Mouse (Mus musculus): ENCODE data around the gene Cdkn1c. TPM values are rescaled to one million over a fixed set of nuclear protein-coding genes. Genes with fewer than 3 reads are reported as not detected.

Gene Cdkn1c
- 23.4 and 24.2 TPM in 2 replicates for polyA plus RNA-seq (2011; ENCODE audit: insufficient read depth, insufficient read length, low read depth, missing spikeins)

DNA sequence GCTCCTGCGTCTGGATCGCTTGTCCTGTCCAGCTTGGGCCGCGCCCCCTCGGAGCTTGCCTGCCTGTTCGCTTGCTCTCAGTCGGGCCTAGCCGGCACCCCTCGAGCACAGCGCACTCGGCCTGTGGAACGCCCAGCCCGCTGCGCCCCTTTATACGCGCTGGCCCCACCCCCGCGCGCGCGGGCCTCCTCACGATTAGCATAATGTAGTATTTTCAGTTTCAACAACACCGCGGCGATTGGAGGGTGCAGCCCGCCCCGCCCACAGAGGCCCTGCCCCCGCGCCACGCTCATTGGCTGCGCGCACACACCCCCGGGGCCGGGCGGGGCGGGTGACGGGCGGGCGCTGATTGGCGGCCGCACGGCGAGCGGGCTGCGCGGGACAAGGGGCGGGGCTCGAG lies at the start of gene Cdkn1c:
TSS of gene Cdkn1c (minus strand) at position 177 of the 400 bp plus-strand sequence.
- Histone ChIP-seq H3K36me3 (ENCODE audit: control insufficient read depth, insufficient read depth, low read length, poor library complexity, severe bottlenecking) (no peaks in the 10 kb centered on the region), H3K27ac (ENCODE audit: insufficient read depth, low read length) (no peak within 1 kb of the TSS), H3K9me3 (replicated peaks; ENCODE audit: control insufficient read depth, insufficient read depth, low read length, poor library complexity, severe bottlenecking) (no peaks in the 10 kb centered on the region), H3K4me1 (ENCODE audit: control insufficient read depth, insufficient read depth, low read length) (peaks cover 5% of the 10 kb centered on the region), H3K27me3 (ENCODE audit: control insufficient read depth, insufficient read depth, low read length, poor library complexity, severe bottlenecking) (peaks cover 18% of the 10 kb centered on the region), H3K4me3 (ENCODE audit: low read depth, low read length) (peak within 1 kb of the TSS; percentile 57), H3K9ac (ENCODE audit: low read depth, poor library complexity, severe bottlenecking) (peak within 1 kb of the TSS; percentile 31; the same call in 1 of the 2 replicates)
- no peak for TF ChIP-seq CTCF (IDR thresholded peaks at IDR 0.05; ENCODE audit: low read depth, low read length)
- TF ChIP-seq POLR2A (IDR thresholded peaks at IDR 0.05; ENCODE audit: insufficient read depth, low read length), result peak; percentile 79
- TF ChIP-seq EP300 (IDR thresholded peaks at IDR 0.05; ENCODE audit: insufficient read depth, low read depth, low read length), result 0 out of 2 replicates have a peak, but pooled peaks have one; percentile 6

GRCm38 (mm10) chr7:143509566-143509965 lies 48.7 kb upstream of the Cdkn1c start:
- H3K27me3 ChIP-seq (ENCODE audit: control insufficient read depth, insufficient read depth, low read length, poor library complexity, severe bottlenecking), result no peaks in the 10 kb centered on the region
- no peak overlapping the region for H3K9ac ChIP-seq (ENCODE audit: low read depth, poor library complexity, severe bottlenecking)
- H3K27ac ChIP-seq (ENCODE audit: insufficient read depth, low read length), result no peak overlapping the region
- H3K4me1 ChIP-seq (ENCODE audit: control insufficient read depth, insufficient read depth, low read length), result peaks cover 3% of the 10 kb centered on the region
- no peak overlapping the region for H3K4me3 ChIP-seq (ENCODE audit: low read depth, low read length)
- TF ChIP-seq CTCF (IDR thresholded peaks at IDR 0.05; ENCODE audit: low read depth, low read length) (no peak), EP300 (IDR thresholded peaks at IDR 0.05; ENCODE audit: insufficient read depth, low read depth, low read length) (no peak), POLR2A (IDR thresholded peaks at IDR 0.05; ENCODE audit: insufficient read depth, low read length) (no peak)
- peaks cover 6% of the 10 kb centered on the region; the same call in 1 of the 2 replicates for H3K36me3 ChIP-seq (ENCODE audit: control insufficient read depth, insufficient read depth, low read length, poor library complexity, severe bottlenecking)
- H3K9me3 ChIP-seq (replicated peaks; ENCODE audit: control insufficient read depth, insufficient read depth, low read length, poor library complexity, severe bottlenecking), result no peaks in the 10 kb centered on the region

DNA sequence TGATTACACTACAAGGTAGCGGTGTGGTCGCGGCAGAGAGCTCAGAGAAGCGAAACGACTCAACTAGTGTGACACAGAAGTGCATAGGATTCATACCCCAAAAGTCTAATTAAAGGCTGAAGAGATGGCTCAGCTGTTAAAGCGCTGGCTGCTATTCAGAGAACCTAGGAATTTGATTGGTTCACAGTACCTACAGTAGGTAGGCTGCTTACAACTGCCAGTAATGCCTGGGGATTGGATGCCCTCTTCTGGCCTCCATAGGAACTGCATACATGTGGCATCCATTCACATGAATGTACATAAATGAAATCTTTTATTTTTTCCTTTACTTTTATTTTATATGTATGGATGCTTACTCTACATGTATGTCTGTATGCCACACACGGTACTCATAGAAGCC lies 45.8 kb upstream of the Cdkn1c start:
- TF ChIP-seq POLR2A (IDR thresholded peaks at IDR 0.05; ENCODE audit: insufficient read depth, low read length) (no peak), EP300 (IDR thresholded peaks at IDR 0.05; ENCODE audit: insufficient read depth, low read depth, low read length) (no peak), CTCF (IDR thresholded peaks at IDR 0.05; ENCODE audit: low read depth, low read length) (no peak)
- H3K27ac ChIP-seq (ENCODE audit: insufficient read depth, low read length), result no peak overlapping the region
- H3K9me3 ChIP-seq (replicated peaks; ENCODE audit: control insufficient read depth, insufficient read depth, low read length, poor library complexity, severe bottlenecking), result no peaks in the 10 kb centered on the region
- no peaks in the 10 kb centered on the region for H3K36me3 ChIP-seq (ENCODE audit: control insufficient read depth, insufficient read depth, low read length, poor library complexity, severe bottlenecking)
- no peak overlapping the region for H3K9ac ChIP-seq (ENCODE audit: low read depth, poor library complexity, severe bottlenecking)
- no peaks in the 10 kb centered on the region for H3K27me3 ChIP-seq (ENCODE audit: control insufficient read depth, insufficient read depth, low read length, poor library complexity, severe bottlenecking)
- H3K4me3 ChIP-seq (ENCODE audit: low read depth, low read length), result peak overlapping the region; percentile 24; the same call in 1 of the 2 replicates
- H3K4me1 ChIP-seq (ENCODE audit: control insufficient read depth, insufficient read depth, low read length), result peaks cover 3% of the 10 kb centered on the region

- no peaks in the 10 kb centered on the region for H3K36me3 ChIP-seq (ENCODE audit: control insufficient read depth, insufficient read depth, low read length, poor library complexity, severe bottlenecking)
- no peaks in the 10 kb centered on the region for H3K27me3 ChIP-seq (ENCODE audit: control insufficient read depth, insufficient read depth, low read length, poor library complexity, severe bottlenecking)
- peaks cover 3% of the 10 kb centered on the region for H3K4me1 ChIP-seq (ENCODE audit: control insufficient read depth, insufficient read depth, low read length)
- TF ChIP-seq EP300 (IDR thresholded peaks at IDR 0.05; ENCODE audit: insufficient read depth, low read depth, low read length), result no peak
- no peak for TF ChIP-seq CTCF (IDR thresholded peaks at IDR 0.05; ENCODE audit: low read depth, low read length)
- TF ChIP-seq POLR2A (IDR thresholded peaks at IDR 0.05; ENCODE audit: insufficient read depth, low read length), result no peak
- H3K27ac ChIP-seq (ENCODE audit: insufficient read depth, low read length), result no peak overlapping the region
- H3K9ac ChIP-seq (ENCODE audit: low read depth, poor library complexity, severe bottlenecking), result no peak overlapping the region
- peak overlapping the region; percentile 24; the same call in 1 of the 2 replicates for H3K4me3 ChIP-seq (ENCODE audit: low read depth, low read length)
- no peaks in the 10 kb centered on the region for H3K9me3 ChIP-seq (replicated peaks; ENCODE audit: control insufficient read depth, insufficient read depth, low read length, poor library complexity, severe bottlenecking)
Measured at GRCm38 (mm10) chr7:143506271-143506670, 45.4 kb upstream of the Cdkn1c start.

DNA sequence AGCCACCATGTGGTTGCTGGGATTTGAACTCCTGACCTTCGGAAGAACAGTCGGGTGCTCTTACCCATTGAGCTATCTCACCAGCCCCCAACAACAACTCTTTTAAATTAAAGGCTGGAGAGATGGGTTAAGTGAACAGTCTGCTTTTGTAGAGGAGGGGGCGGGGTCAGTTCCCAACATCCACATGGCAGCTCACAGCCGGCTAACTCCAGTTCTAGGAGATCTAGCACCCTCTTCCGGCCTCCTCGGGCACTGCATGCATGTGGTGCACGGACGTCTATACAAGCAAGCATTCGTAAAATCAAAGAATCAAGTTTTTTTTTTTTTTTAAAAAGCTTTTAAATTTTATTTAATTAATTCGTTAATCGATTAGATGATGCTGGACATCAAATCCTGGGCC lies 45.0 kb upstream of the Cdkn1c start:
- Histone ChIP-seq H3K36me3 (ENCODE audit: control insufficient read depth, insufficient read depth, low read length, poor library complexity, severe bottlenecking) (no peaks in the 10 kb centered on the region), H3K4me1 (ENCODE audit: control insufficient read depth, insufficient read depth, low read length) (peaks cover 3% of the 10 kb centered on the region), H3K4me3 (ENCODE audit: low read depth, low read length) (no peak overlapping the region), H3K9me3 (replicated peaks; ENCODE audit: control insufficient read depth, insufficient read depth, low read length, poor library complexity, severe bottlenecking) (no peaks in the 10 kb centered on the region), H3K27me3 (ENCODE audit: control insufficient read depth, insufficient read depth, low read length, poor library complexity, severe bottlenecking) (no peaks in the 10 kb centered on the region), H3K9ac (ENCODE audit: low read depth, poor library complexity, severe bottlenecking) (no peak overlapping the region), H3K27ac (ENCODE audit: insufficient read depth, low read length) (no peak overlapping the region)
- TF ChIP-seq CTCF (IDR thresholded peaks at IDR 0.05; ENCODE audit: low read depth, low read length), result peak; percentile 75
- 0 out of 2 replicates have a peak, but pooled peaks have one; percentile 28 for TF ChIP-seq EP300 (IDR thresholded peaks at IDR 0.05; ENCODE audit: insufficient read depth, low read depth, low read length)
- TF ChIP-seq POLR2A (IDR thresholded peaks at IDR 0.05; ENCODE audit: insufficient read depth, low read length), result no peak

DNA sequence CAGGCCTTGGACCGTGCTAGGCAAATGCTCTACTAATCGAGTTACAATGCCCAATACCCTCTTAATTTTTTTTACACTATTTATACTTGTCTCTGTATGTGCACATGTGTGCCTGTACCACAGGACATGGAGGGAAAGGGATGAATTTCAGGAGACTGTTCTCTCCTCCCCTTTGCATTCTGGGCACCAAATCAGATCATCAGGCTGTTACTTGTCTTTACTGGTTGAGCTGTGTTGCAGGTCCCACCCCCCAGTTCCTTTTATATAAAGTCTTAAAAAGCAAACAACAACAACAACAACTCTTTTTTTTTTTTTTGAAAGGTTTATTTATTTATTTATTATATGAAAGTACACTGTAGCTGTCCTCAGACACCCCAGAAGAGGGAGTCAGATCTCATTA lies 44.6 kb upstream of the Cdkn1c start:
- Histone ChIP-seq H3K9me3 (replicated peaks; ENCODE audit: control insufficient read depth, insufficient read depth, low read length, poor library complexity, severe bottlenecking) (no peaks in the 10 kb centered on the region), H3K9ac (ENCODE audit: low read depth, poor library complexity, severe bottlenecking) (no peak overlapping the region), H3K36me3 (ENCODE audit: control insufficient read depth, insufficient read depth, low read length, poor library complexity, severe bottlenecking) (no peaks in the 10 kb centered on the region), H3K4me3 (ENCODE audit: low read depth, low read length) (no peak overlapping the region), H3K4me1 (ENCODE audit: control insufficient read depth, insufficient read depth, low read length) (peaks cover 3% of the 10 kb centered on the region), H3K27ac (ENCODE audit: insufficient read depth, low read length) (no peak overlapping the region), H3K27me3 (ENCODE audit: control insufficient read depth, insufficient read depth, low read length, poor library complexity, severe bottlenecking) (no peaks in the 10 kb centered on the region)
- TF ChIP-seq CTCF (IDR thresholded peaks at IDR 0.05; ENCODE audit: low read depth, low read length) (no peak), POLR2A (IDR thresholded peaks at IDR 0.05; ENCODE audit: insufficient read depth, low read length) (no peak), EP300 (IDR thresholded peaks at IDR 0.05; ENCODE audit: insufficient read depth, low read depth, low read length) (no peak)
